Mouse (Mus musculus) spleen, postnatal 36 days (tissue): ENCODE data around the gene Mmp9.

Experiments
- DNase-seq, 2 experiments: peaks; one replicate each; pipeline ENCODE4 v3.0.0; 2022; ENCODE audit warnings: low spot score in 2 of 2, mixed read lengths in 1 of 2

Mmp9 gene

DNA sequence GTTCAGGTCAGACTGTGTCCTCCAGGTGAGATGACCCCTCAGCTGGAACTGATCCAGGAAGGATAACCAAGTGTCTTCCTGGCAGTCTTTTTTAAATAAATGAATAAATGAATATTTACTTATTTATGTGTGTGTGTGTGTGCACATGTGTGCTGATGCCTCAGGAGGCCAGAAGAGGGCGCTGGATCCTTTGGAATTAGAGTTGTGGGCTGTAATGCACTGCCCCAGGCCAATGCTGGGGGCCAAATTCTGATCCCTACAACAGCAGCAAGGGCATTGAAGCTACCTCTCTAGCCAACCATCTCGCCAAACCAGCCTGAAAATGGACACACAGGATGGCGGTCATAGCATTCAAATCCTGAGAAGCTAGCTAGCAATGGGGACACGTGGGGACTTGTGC is 15.1 kb downstream of the Mmp9 start:
- no peak for DNase-seq

DNA sequence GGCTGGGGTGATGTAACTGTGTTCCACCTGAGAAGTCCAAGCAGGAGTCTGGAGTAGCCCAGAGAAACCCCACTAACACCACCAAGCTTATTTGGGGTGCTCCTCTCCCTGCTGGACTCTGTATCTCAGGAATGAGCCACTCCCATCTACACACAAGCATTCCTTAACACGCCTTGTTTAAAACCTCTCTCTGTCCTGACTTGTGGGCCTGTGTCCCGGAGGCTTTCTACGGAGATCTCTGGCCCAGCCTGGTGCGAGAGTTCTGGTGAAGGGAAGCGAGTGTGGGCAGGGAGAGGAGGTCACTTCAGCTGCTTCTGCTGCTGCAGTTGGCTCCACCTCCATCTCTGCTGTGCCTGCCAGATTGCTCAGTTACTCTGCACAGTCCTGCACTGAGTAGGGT is 15.6 kb downstream of the Mmp9 start:
- DNase-seq, result no peak

DNA sequence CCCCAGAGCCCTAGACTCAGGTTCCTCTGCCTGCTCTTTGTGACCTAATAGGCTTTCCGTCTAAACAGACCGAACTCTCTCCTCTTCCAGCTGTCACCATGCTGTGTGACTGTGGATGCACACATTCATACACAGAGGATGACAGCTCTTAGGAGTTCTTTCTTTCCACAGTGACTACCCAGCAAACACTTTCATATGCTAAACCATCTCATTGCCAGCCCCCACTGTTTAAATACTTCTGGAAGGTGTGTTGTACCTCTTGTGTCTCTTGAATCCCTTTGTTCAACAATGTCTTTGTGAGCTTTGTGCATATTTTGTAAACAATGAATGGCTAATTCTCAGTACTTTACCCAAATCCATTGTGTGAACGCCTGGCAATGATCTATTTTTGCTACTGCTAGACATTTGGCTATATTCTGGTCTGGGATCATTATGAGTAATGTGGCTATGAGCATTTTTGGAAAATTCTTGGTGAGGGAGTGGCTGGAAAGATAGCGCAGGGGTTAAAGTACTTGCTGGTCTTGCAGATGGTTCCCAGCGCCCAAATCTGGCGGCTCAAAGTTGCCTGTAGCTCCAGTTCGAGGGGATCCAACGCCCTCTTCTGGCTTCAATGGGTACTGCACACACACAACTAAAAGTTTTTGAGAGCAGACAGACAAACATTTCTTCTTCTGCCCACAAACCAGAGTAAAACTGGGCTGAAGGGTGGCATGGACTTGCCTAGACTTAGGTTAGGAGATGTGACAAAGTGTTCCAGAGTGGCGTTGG is 17.2 kb downstream of the Mmp9 start:
- no peak for DNase-seq

DNA sequence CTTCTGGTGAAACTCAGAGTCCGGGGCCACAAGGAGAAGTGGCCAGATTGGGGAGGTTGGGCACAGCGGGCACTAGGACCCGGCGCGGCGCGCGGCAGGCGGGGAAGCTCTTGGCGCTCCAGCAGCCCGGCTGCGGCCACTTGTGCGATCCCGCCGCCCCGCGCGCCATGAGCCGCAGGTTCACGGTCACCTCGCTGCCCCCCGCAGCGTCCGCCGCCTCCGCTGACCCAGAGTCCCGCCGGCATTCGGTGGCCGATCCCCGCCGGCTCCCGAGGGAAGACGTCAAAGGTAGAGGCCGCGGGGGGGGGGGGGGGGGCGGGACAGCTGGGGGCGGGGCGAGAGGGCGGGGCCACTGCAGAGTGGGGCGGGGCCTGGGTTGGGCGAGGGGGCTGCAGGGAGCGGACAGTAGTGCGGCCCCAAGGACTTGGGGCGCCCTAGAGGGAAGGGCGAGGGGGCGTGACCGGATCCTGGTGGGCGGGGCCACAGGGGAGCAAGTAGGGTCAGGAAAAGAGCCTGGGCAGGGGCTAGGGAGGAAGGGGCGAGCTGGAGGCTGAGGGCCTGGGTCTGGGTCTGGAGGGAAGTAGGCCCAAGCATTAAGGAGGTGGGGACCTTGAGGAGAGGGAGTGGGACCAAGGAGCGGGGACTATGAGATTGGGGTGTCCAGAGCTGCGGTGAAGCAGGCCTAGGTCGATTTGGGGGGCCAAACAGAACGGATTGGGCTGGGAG is 20.3 kb downstream of the Mmp9 start, which contains the start of gene Slc12a5:
TSS of gene Slc12a5 (plus strand) at position 87 of the 726 bp plus-strand sequence.
- peak; percentile 34 to 39 for DNase-seq

DNA sequence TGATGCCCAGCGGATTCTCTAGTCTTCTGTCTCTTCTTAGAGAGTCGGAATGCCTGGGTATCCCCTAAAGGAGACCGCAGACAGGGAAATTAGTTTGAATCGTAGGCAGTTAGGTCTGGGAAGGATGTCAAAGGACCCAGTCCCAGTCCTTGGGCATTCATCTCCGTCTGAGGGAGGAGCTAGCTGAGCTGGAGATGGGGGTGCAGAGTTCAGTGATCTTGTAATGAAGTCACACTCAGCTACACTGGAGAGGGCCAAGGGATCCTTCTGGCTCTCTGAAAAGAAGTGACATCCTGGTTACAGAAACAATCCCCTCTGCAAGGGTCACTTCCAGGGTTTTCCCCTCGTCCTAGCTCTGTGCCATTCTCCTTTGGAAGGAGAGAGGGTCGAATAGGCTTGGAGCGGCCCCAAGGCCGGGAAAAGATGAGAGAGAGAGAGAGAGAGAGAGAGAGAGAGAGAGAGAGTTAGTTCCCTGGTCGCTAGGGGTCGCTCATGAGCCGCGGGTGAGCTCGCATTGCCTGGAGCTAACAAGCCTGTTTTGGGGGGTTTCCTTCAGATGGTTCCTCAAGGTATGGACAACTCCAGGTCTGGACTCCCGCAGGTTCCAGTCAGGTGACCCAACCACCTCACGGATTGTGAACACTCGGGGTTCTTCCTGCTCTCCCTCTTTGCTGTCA is 21.1 kb downstream of the Mmp9 start:
- peak; percentile 36 to 40 for DNase-seq

DNA sequence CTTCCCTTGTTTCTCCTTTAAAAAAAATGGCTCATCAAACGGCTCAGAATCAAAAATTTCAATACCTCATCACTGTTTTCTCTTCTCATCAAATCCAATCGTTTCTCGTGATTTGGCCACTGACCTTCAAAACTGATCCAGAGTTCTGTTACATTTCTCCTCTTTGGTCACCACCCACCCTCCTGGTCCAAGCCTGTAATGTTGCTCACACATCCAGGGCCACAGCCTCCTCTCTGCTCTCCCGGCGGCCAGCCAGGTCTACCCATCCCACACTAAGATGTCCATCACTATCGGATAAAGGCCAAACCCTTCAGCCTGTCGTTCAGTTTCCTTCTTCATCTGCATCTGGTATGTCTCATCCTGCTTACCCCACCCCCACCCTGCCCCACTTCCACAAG is 21.6 kb downstream of the Mmp9 start:
- no peak for DNase-seq

DNA sequence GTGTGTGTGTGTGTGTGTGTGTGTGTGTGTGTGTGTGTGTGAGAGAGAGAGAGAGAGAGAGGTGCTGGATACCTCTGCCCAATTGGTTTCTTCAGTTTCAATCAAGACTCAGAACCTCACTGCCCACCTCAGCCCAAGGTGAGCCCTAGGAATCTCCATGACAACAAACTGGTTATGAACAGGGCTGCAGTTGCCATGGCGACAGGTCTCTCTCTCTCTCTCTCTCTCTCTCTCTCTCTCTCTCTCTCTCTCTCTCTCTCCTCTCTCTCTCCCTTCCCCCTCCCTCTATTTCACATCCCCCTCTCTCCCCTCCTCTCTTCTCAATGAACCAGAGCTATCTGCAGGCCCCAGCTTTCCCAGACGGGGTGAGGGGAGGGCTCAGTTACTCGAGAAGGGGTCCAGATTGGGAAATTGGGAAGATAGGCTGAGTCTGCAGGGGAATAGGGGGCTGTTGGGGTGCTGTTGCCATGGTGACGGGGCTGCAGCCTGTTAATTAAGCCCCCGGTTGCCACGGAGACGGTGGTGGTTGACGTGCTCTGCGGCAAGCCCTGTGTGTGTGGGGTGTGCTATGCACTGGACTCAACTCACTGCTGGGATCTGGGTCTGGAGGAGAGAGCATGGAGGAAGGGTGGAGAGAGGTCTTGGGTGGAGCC is 23.8 kb downstream of the Mmp9 start:
- DNase-seq, result no peak

DNA sequence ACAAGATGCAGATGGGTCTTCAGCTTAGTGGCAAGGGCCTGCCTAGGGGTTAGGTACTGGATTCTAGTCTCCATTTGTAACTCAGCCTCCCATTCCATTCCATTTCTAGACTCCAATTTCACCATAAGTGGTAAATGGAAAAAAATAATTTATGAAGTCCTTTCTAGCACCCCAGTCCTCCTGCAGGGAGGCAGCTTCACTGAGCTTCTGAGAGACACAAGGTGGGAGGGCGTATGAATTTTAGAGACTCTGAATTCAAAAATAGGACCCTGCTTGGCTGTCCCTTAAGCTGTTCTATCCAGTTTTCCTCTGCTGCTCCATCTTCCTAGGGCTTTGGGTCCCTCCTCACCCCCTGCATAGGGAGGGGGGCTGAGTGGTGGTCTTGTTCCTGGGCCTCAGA is 24.4 kb downstream of the Mmp9 start:
- no peak for DNase-seq

DNA sequence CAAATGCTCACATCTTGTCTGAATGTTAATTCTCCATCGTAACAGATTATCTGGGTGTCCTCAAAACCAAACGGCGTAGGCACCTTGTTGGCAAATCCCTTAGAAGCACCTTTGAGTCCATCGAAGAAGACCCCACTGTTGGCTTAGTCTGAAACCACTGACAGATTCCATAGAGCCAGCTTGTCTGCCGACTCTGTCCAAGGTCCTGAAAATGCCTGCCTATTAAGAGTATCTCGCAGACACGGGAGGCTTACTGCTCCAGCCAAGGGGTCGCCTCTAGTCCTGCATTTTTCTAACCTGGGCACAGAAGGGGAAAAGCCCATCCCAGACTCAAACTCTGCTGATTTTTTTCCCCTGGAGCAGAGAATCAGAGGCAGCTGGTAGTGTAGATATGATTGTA is 25.8 kb downstream of the Mmp9 start:
- no peak for DNase-seq

DNA sequence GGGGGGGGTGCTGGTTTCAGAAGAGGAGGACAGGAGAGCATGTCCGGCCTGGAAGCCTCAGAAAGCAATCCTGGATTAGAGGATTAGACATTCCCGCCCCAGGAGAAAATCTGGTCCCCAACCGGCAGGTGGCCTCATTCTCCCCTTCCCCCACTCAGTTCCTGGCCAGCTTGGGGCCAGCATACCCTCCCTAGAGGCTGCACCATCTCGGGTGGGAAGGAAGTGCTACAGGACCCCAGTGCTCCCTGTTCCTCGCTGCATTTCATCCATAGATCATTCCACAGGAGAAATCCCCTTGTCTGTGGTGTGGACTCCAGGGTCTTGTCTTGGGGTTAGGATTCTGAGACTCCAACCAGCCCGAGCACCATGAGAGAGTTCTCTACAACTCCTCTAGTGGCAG is 26.6 kb downstream of the Mmp9 start:
- no peak for DNase-seq

DNA sequence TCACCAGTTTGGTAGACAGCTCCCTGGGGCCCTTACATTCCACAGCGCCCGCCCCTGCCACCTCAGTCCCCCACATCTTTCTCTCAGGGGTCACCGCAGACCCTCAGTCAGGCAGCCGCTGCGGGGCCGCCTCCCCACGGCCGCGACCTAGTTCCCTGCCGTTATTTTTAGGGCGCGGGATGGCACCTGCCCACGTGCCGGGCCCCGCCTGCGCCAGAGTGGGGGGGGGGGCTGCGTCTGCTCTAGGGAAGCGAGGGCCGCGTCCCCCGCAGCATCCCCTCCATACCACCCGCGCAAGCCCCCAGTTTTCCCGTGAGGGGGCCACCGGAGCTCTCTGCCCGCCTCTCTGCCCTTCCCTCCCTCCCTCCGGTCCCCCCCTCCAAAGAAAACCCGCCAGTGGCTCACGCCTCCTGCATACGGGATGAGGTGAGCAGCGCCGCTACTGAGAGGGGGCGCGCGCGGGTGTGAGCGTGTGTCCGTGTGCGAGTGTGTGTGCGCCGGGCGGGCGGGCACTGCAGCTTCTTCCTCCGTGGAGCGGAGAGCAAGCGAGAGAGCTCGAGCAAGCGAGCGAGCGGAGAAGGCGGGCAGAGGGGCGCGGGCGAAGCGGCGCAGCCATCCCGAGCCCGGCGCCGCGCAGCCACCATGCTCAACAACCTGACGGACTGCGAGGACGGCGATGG is 27.3 kb downstream of the Mmp9 start:
- no peak for DNase-seq

DNA sequence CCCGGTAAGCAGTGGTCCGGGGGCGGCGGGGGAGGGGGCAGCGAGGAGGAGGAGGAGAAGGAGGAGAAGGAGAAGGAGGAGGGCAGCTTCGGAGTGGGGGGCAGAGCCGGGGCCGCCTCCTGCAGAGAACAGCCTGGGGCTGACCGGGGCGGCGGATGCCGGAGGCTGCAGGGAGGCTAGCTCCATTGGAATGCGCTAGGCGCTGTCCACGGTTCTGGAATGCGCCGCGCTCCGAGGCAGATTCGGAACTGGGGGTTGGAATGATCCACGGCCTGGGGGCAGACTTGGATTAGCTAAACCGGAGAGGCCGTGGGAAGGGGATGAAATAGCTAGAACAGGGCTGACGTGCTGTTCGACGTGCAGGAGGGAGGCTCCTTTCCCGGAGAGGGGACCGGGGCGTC is 27.9 kb downstream of the Mmp9 start:
- no peak for DNase-seq

DNA sequence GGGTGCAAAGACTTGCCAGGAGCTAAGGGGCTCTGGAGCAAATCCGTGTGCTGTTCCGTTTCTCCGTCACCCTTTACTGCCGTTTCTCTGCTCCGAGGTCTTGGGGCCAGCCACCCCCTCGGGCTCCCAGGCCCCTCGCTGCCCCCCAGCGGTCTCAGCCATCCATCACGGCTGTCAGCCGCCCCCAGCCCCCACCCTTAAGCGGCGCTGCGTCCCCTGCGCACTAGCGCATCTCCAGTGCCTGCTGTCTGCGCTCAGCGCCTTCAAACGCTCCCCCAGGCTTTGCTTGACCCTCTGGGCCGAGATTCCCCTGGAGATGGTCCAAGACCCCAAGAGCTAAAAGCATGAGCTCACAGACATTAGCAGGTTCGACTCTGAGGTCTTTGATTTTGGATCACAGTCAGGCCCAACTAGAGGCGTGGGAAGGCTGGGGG is 28.8 kb downstream of the Mmp9 start:
- DNase-seq, result no peak

DNA sequence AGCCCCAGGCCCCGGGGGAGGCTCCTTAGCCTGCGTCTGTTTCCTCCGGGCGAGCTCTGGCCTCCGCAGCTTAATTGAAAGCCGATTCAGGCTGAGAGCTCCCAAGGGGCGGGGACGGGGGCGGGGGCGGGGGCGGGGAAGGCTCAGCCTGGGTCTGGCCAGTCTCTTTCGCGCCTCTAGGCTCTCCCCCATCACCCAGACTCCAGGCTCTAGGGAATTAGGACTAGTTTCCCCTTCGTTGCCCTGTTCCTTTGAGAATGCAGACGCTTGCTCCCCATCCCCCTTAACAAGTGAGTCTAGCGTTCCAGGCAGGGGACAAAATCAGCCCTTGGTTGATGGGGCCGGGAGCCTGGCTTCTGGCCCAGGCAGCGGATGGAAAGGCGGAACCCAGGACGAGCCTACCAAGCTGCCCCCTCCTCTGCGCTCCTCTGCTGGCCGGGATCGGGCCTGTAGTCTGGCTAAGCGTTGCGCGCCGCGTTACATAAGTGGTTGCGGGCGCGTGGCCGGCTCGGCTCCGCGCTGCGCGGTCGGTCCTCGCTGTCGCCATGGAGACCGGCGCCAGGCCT is 30.1 kb downstream of the Mmp9 start:
- no peak for DNase-seq

DNA sequence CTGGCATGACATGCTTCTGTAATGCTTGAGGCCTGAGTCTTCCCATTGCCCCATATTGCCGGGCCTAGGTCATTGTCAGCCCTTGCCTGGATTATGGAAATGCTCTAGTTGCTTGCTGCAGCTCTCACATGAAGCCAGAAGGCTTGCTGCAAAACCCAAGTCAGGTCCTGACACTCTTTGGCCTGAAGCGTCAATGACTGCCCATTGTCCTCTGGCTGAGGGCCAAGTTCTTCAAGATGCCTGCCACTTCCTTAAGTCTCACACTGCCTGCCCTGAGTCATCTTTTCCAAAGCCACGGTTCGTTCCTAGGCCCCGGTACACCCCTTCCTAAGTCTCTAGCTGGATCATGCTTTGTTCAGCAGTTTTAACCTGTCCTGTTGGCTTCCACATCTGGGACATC is 32.1 kb downstream of the Mmp9 start:
- no peak for DNase-seq

DNA sequence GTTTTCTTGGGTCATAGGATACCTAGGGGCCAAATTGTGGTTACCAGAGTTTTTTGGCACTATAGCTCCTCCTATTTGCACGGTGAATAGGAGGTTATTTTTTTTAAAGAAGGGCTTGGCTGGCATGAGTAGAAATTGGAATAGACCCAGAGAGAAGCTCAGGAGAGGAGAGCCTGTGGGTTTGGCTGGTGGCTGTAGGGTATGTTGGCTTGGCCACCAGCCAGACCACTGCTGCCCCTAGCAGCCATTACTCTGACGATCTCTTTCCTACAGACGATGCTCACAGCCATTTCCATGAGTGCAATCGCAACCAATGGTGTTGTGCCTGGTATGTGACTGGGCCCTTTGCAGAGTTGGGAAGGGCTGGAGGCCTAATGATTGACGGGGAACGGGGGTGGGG is 35.0 kb downstream of the Mmp9 start:
- DNase-seq, result no peak

DNA sequence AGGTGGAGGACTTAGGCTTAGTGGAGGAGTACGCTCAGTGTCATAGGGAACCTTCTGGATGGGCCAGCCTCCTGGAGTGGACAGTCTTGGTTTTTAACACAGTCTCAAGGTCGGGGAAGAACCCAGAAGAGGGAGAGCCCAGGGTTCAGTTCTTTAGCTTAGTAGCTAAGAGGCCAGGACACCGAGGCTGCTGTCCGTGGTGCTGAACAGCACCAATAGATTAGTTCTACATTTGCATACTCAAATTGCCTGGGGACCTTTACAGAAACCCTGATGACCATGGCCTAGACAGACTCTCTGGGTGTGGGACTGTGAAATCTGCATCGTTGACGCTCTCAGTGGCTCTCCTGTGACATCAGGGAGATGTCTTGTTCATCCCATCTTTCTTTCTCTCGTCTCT is 39.2 kb downstream of the Mmp9 start:
- DNase-seq, result no peak

DNA sequence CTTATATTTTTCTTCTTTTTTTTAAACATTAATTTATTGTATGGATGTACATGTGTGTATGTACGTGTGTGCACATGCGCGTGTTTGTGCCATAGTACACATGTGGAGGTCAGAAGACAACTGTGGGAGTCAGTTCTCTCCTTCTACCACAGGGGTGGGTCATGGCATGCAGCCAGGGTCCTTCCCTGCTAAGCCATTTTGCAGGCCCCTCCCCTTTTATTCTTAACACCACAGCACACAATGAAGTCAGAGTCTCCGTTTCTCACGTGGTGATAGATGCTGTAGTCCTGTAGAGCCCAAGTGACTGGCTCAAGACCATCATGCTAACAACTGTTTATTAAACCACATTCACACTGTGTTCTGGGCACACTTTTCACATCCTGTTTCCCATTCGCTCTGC is 45.4 kb downstream of the Mmp9 start:
- no peak for DNase-seq

DNA sequence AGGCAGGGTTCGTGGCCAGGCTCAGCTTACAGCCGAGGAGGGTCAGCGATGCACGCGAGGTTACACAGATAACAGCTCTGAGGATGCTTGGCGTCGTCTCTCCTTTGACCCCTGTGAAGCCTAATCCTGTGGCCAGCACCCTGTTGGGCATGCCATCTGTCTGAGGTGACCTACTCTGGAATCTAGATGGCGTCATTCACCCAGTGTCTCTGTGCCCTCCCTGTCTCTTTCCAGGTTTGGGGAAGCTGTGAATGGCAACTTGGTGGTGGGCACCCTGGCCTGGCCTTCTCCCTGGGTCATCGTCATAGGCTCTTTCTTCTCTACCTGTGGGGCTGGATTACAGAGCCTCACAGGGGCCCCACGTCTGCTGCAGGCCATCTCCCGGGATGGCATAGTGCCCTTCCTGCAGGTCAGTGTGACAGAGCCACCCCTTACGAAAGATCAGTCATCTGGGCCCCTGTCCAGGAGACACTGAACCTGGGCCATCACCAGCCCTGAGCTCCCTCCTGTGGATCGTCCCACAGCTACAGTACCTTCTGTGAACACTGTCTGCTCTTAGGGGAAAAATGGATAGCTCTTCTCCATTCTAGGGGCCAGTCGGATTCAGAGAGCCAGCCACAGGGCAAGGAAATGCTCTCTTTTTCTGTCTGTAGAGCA is 45.9 kb downstream of the Mmp9 start:
- DNase-seq, result no peak

DNA sequence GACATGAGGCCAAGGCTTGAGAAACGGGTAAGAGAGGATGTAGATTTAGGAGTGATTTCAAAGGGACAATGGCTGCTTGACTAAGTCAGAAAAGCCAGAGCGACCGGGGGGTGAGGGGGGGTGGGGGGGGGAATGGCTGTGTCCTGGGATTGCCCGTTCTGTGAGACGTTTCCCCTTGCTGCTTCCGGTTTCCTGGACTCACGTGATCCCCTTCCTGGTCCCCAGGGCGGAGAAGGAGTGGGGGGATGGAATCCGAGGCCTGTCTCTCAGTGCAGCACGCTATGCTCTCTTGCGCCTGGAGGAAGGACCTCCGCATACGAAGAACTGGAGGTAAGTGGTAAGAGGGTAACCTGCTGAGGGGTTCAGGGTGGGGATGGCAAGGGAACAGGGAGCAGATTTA is 48.2 kb downstream of the Mmp9 start:
- no peak for DNase-seq

DNA sequence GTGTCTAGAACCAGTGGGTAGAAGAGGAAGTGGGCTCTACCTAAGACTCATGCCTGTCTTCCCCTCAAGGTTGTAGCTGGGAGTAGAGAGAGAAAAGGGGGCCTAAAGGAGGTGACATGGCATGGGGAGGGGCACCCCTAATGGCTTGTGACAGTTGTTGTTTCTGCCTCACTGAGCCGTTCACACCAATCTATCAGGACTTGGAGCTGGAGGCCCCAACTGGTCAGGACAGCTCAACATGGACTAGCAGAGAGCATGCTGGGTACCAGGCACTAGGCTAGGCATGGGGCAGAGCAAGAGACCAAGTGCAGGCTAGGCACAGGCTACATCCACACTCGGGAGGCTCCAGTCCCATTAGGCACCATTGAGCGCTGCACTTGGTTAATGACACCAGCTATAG is 50.5 kb downstream of the Mmp9 start:
- no peak for DNase-seq
